Mouse (Mus musculus): ENCODE data around the gene BC117090.
"Not testable (repeated sequence)": the region's sequence is repeated elsewhere in the genome, so short reads cannot be mapped to it uniquely, and the experiment has no call there.

The BC117090 gene

GRCm38 (mm10) chr16:36334232-36334631, at the start of gene BC117090:
Gene BC117090 (minus strand): TSS chr16:36334332.
- no peak for DNase-seq

GRCm38 (mm10) chr16:36367648-36368047, 33.5 kb upstream of the BC117090 start, which contains the start of gene BC100530:
Gene BC100530 (minus strand): TSS chr16:36367748.
- not testable (repeated sequence) for DNase-seq

- DNase-seq: no peak
Observed at GRCm38 (mm10) chr16:36337171-36337570, 3.0 kb upstream of the BC117090 start.

GRCm38 (mm10) chr16:36319286-36319685, 14.8 kb downstream of the BC117090 start:
- no peak for DNase-seq

- not testable (repeated sequence) for DNase-seq
Observed at GRCm38 (mm10) chr16:36316111-36316510, 18.0 kb downstream of the BC117090 start.

GRCm38 (mm10) chr16:36307631-36308030, 26.5 kb downstream of the BC117090 start:
- no peak for DNase-seq

- no peak for DNase-seq
Observed at GRCm38 (mm10) chr16:36289140-36289539, 45.0 kb downstream of the BC117090 start.

GRCm38 (mm10) chr16:36276796-36277195, 57.3 kb downstream of the BC117090 start, which contains the start of gene Stfa1:
Gene Stfa1 (plus strand): TSS chr16:36276951.
- DNase-seq: not testable (repeated sequence)
